Mouse (Mus musculus) limb, embryonic 13.5 days (tissue): Measurements from ENCODE around the gene Gm10197. TPM values are rescaled to one million over a fixed set of nuclear protein-coding genes. Genes with fewer than 3 reads are reported as not detected.

Experiments used
- ATAC-seq: fragments of 200-750 bp; cut with Nextera tagmentation; 2 replicates; pipeline ENCODE4 v1.8.0; 2017; ENCODE audit warnings: low read depth, moderate number of reproducible peaks, moderate TSS enrichment; ENCODE audit not compliant: low FRiP score
- H3K27ac ChIP-seq: fragments of 300-500 bp; sonication (generic); 2 replicates; pipeline ENCODE4 v1.5.1; 2015; ENCODE audit warnings: inconsistent platforms, mild to moderate bottlenecking, moderate library complexity
- H3K27me3 ChIP-seq: fragments of 300-500 bp; sonication (generic); 2 replicates; pipeline ENCODE4 v1.6.1; 2015; ENCODE audit warnings: mild to moderate bottlenecking, inconsistent platforms
- H3K36me3 ChIP-seq: fragments of 300-500 bp; sonication (generic); 2 replicates; pipeline ENCODE4 v1.6.1; 2015; ENCODE audit warnings: inconsistent platforms, mild to moderate bottlenecking, moderate library complexity
- H3K4me1 ChIP-seq: fragments of 300-500 bp; sonication (generic); 2 replicates; pipeline ENCODE4 v1.6.1; 2015; ENCODE audit warnings: inconsistent platforms
- H3K4me2 ChIP-seq: fragments of 300-500 bp; sonication (generic); replicated peaks from 2 replicates; pipeline ENCODE4 v1.6.1; 2015; ENCODE audit warnings: inconsistent platforms, mild to moderate bottlenecking, moderate library complexity
- H3K4me3 ChIP-seq: fragments of 300-500 bp; sonication (generic); 2 replicates; pipeline ENCODE4 v1.5.1; 2015; ENCODE audit warnings: moderate library complexity, mild to moderate bottlenecking, inconsistent platforms
- H3K9ac ChIP-seq: fragments of 300-500 bp; sonication (generic); 2 replicates; pipeline ENCODE4 v1.6.1; 2015; ENCODE audit warnings: mild to moderate bottlenecking, inconsistent platforms
- H3K9me3 ChIP-seq: fragments of 300-500 bp; sonication (generic); 2 replicates; pipeline ENCODE4 v1.6.1; 2016; ENCODE audit warnings: inconsistent platforms
- WGBS: fragments of 180-500 bp; shearing (Covaris S2); methylation state at CpG from one replicate; pipeline ENCODE4 v1.1.7; 2015; 5-methylcytosine and 5-hydroxymethylcytosine counted together
- polyA plus RNA-seq: library from polyadenylated mRNA; unstranded; fragments of >200 nt; fragmentation: Nextera tagmentation; extraction: Ambion mirVana; gene quantifications from 2 replicates; pipeline ENCODE4 v1.2.1, GENCODE M21; 2015

Gene Gm10197
- polyA plus RNA-seq, 1 experiment from 2014 or later: not detected

DNA sequence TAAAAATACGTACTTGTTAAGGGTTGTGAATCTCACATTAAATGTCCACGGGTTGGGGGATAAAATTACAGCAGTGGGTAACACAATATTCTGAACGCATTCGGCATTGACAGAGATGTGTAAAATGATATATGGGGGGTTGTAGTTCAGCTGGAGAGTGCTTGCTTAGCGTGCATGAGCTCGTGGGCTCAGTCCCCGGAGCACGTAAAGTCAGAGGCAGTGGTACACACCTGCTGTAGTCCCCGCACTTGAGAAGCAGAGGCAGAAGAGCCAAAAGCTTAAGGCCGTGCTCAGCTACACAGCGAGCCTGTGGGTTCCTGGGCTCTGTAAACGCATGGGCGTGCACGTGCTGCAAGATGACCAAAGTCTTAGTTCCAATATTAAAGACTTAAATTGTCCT, 25.8 kb downstream of the Gm10197 start:
- H3K4me1 ChIP-seq: peaks cover 32% of the 10 kb centered on the region
- H3K9ac ChIP-seq: no peak overlapping the region
- no peak for ATAC-seq
- no peak overlapping the region for H3K27ac ChIP-seq
- no peaks in the 10 kb centered on the region for H3K9me3 ChIP-seq
- H3K27me3 ChIP-seq: no peaks in the 10 kb centered on the region
- H3K4me3 ChIP-seq: no peak overlapping the region
- H3K36me3 ChIP-seq: peaks cover 3% of the 10 kb centered on the region; the same call in 1 of the 2 replicates
- H3K4me2 ChIP-seq: no peak overlapping the region
- WGBS: 39% methylated on average over 14 of the region's 14 CpGs

DNA sequence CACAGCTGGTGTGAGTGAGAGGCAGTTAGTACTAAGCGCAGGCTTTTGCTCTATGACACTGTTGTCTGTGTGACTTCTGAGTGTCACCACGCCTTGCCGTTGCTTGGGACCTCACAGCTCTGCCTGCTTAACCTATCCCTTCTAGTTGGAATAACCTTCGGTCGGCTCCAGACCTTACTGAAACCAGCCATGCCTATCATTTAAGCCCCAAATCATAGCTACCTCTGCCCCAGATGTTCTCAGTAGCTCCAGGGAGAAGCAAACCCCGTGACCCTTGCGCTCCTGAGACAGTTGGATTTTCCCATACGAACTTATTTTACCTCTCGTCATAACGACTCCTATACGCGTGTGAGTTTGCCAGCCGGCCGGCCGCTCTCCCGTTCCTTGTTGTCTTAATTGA, 27.5 kb downstream of the Gm10197 start:
- Histone ChIP-seq H3K27me3 (no peaks in the 10 kb centered on the region), H3K4me3 (no peak overlapping the region), H3K27ac (no peak overlapping the region; the same call in 1 of the 2 replicates), H3K36me3 (no peaks in the 10 kb centered on the region; the same call in 1 of the 2 replicates), H3K9ac (no peak overlapping the region), H3K4me1 (peaks cover 41% of the 10 kb centered on the region), H3K9me3 (no peaks in the 10 kb centered on the region), H3K4me2 (peak overlapping the region; percentile 31)
- 66% methylated on average over 16 of the region's 16 CpGs for WGBS
- no peak for ATAC-seq

GRCm38 (mm10) chr19:53343174-53343881, 28.2 kb downstream of the Gm10197 start:
- H3K4me1 ChIP-seq: peaks cover 40% of the 10 kb centered on the region
- peaks cover 4% of the 10 kb centered on the region for H3K36me3 ChIP-seq
- no peak overlapping the region for H3K9ac ChIP-seq
- ATAC-seq: no peak
- H3K4me3 ChIP-seq: no peak overlapping the region
- WGBS: 82% methylated on average over 13 of the region's 13 CpGs
- H3K4me2 ChIP-seq: no peak overlapping the region
- H3K27ac ChIP-seq: no peak overlapping the region
- H3K27me3 ChIP-seq: no peaks in the 10 kb centered on the region
- H3K9me3 ChIP-seq: no peaks in the 10 kb centered on the region

- H3K27me3 ChIP-seq: no peaks in the 10 kb centered on the region
- no peak overlapping the region for H3K27ac ChIP-seq
- no peak for ATAC-seq
- no peak overlapping the region for H3K9ac ChIP-seq
- H3K36me3 ChIP-seq: peaks cover 27% of the 10 kb centered on the region
- 22% methylated on average over 6 of the region's 6 CpGs for WGBS
- no peak overlapping the region for H3K4me3 ChIP-seq
- H3K9me3 ChIP-seq: peaks cover 6% of the 10 kb centered on the region; the same call in 1 of the 2 replicates
- H3K4me2 ChIP-seq: no peak overlapping the region
- peaks cover 29% of the 10 kb centered on the region for H3K4me1 ChIP-seq
Observed at GRCm38 (mm10) chr19:53340423-53340822, 31.1 kb downstream of the Gm10197 start.

- H3K27ac ChIP-seq: no peak overlapping the region
- peaks cover 14% of the 10 kb centered on the region for H3K4me1 ChIP-seq
- H3K9ac ChIP-seq: no peak overlapping the region
- no peaks in the 10 kb centered on the region for H3K27me3 ChIP-seq
- H3K4me3 ChIP-seq: no peak overlapping the region
- WGBS: 93% methylated on average over 9 of the region's 9 CpGs
- H3K36me3 ChIP-seq: peaks cover 54% of the 10 kb centered on the region
- no peak overlapping the region for H3K4me2 ChIP-seq
- no peak for ATAC-seq
- H3K9me3 ChIP-seq: peaks cover 6% of the 10 kb centered on the region; the same call in 1 of the 2 replicates
Observed at GRCm38 (mm10) chr19:53335241-53335640, 36.3 kb downstream of the Gm10197 start.

- Histone ChIP-seq H3K4me2 (no peak overlapping the region), H3K27ac (no peak overlapping the region), H3K9ac (no peak overlapping the region), H3K9me3 (peaks cover 6% of the 10 kb centered on the region; the same call in 1 of the 2 replicates), H3K4me3 (no peak overlapping the region), H3K27me3 (no peaks in the 10 kb centered on the region), H3K4me1 (peaks cover 8% of the 10 kb centered on the region), H3K36me3 (peaks cover 51% of the 10 kb centered on the region)
- no peak for ATAC-seq
- 94% methylated on average over 6 of the region's 6 CpGs for WGBS
Observed at GRCm38 (mm10) chr19:53333730-53334129, 37.8 kb downstream of the Gm10197 start.

- peaks cover 8% of the 10 kb centered on the region for H3K4me1 ChIP-seq
- WGBS: 93% methylated on average over 21 of the region's 21 CpGs
- ATAC-seq: no peak
- peaks cover 36% of the 10 kb centered on the region for H3K36me3 ChIP-seq
- peaks cover 3% of the 10 kb centered on the region; the same call in 1 of the 2 replicates for H3K9me3 ChIP-seq
- H3K4me2 ChIP-seq: no peak overlapping the region
- H3K4me3 ChIP-seq: no peak overlapping the region
- H3K9ac ChIP-seq: no peak overlapping the region
- no peaks in the 10 kb centered on the region for H3K27me3 ChIP-seq
- H3K27ac ChIP-seq: no peak overlapping the region
Observed at GRCm38 (mm10) chr19:53331882-53332500, 39.6 kb downstream of the Gm10197 start.

DNA sequence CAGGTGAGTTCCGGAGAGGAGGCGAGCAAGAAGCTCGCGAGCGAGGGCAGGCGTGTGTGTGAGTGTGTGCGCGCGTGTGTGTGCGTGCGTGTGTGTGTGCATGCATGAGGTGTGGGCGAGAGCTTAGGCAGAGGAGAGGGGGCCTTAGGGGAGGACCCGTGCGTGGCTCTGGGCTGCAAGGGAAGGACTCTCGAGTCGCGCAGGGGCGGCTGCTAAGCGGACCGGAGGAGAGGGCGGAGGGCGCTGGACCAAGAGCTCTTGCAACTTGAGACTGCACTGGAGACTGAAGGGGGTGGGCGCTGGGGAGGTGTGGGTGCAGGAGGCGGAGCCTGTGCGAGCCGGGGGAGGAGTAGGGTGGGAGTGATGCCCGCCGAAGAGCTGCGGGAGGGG, 41.6 kb downstream of the Gm10197 start:
- no peaks in the 10 kb centered on the region for H3K27me3 ChIP-seq
- peak overlapping the region; percentile 89 for H3K4me3 ChIP-seq
- H3K4me1 ChIP-seq: peaks cover 25% of the 10 kb centered on the region
- H3K9ac ChIP-seq: peak overlapping the region; percentile 83
- WGBS: 1% methylated on average over 28 of the region's 29 CpGs
- peak; percentile 77 for ATAC-seq
- peak overlapping the region; percentile 92 for H3K4me2 ChIP-seq
- H3K9me3 ChIP-seq: no peaks in the 10 kb centered on the region
- peaks cover 23% of the 10 kb centered on the region for H3K36me3 ChIP-seq
- peak overlapping the region; percentile 67; the same call in 1 of the 2 replicates for H3K27ac ChIP-seq

DNA sequence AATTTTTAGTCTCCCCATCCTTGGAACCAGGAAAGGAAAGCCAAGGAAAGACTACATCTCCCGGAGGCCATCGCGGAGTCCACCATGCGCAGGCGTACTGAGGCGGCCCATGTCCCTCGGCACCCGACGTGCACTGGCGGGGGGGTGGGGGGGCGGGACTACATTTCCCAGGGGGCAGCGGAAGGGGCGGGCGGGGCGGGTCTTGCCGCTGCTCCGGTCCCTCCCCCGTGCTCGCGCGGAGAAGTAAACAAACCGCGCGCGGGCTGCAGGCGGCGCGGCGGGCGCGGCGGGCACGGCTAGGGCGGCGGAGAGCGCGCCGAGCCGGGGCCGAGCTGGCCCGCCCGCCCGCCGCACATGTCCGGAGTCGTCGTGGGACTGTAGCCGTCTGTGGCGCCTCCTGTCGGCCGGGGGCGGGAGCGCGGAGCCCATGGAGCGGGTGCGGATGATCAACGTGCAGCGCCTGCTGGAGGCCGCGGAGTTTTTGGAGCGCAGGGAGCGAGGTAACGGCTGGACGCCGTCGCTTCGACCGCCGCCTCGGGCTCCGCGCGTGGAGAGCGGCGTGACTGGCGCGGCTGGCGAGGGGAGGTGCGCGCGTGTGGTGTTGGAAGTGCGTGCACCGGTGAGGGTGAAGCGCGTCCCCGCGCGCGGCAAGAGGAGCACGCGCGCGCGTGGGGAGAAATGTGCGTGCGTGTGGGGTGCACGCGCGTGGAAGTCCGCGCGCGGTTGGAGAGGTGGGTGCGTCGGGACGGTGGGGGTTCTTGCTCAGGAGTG, 42.2 kb downstream of the Gm10197 start:
- peaks cover 17% of the 10 kb centered on the region for H3K36me3 ChIP-seq
- H3K4me1 ChIP-seq: peaks cover 31% of the 10 kb centered on the region
- WGBS: under 1% methylated on average over 83 of the region's 106 CpGs
- no peaks in the 10 kb centered on the region for H3K9me3 ChIP-seq
- peak overlapping the region; percentile 92 for H3K4me2 ChIP-seq
- H3K27ac ChIP-seq: peak overlapping the region; percentile 67
- no peaks in the 10 kb centered on the region for H3K27me3 ChIP-seq
- peak overlapping the region; percentile 89 for H3K4me3 ChIP-seq
- H3K9ac ChIP-seq: peak overlapping the region; percentile 83
- ATAC-seq: peak; percentile 83

DNA sequence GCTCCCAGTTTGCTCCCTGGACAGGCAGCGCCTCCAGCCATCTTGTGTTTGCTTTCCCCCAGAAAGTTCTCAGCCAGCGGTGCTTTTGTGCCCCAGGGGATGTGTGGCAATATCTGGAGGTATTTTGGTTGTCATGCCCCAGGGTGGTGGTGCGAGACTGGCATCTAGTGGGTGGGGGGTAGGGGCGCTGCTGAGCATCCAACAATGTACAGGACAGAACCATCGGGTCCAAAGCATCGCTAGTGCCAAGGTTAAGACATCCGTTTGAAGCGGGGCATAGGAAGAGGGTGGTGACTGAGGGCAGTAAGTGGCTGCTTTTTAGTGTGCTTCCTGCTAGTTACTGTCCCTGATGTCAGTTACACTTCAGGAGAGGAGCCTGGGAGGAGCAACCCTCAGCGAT, 43.5 kb downstream of the Gm10197 start:
- Histone ChIP-seq H3K27ac (no peak overlapping the region), H3K4me2 (no peak overlapping the region), H3K27me3 (no peaks in the 10 kb centered on the region), H3K4me1 (peaks cover 38% of the 10 kb centered on the region), H3K9ac (no peak overlapping the region), H3K4me3 (no peak overlapping the region), H3K9me3 (no peaks in the 10 kb centered on the region), H3K36me3 (peaks cover 10% of the 10 kb centered on the region)
- WGBS: 74% methylated on average over 9 of the region's 9 CpGs
- ATAC-seq: no peak

DNA sequence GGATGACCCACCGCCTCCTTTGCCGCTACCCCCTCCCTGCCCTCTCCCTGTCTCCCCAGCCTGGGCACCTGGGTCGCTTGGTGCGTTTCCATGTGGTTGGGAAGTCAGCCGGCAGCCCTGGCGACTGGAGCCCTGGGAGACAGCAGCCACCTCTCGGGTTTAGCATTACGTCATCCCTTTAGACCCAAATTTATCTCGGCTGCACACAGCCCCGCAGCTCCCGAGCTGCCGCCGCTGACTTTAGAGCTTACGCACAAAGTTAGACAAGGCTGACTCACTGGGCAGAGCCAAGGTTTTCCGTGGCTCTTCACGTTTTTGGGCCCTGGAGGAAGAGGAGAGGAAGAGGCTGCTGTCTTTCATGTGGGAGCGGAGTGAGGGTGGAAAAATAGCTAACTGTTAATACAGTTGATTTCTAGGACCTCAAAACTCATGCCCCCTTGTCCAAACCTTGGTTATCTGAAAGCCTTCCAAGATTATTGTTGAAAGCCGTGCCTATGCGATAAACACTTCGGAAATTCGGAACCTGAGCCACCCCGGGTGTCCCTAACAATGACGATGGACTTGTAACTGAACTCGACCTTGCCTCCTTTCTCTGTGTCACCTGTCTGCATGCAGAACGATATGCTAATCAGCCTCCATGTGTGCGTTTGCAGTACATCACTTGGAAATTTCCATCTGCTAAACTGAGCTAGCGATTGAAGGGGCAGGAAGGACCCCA, 45.8 kb downstream of the Gm10197 start:
- 16% methylated on average over 27 of the region's 27 CpGs for WGBS
- H3K9ac ChIP-seq: peak overlapping the region; percentile 58
- H3K9me3 ChIP-seq: no peaks in the 10 kb centered on the region
- H3K36me3 ChIP-seq: no peaks in the 10 kb centered on the region
- peak overlapping the region; percentile 39 for H3K4me3 ChIP-seq
- H3K27me3 ChIP-seq: no peaks in the 10 kb centered on the region
- H3K4me1 ChIP-seq: peaks cover 38% of the 10 kb centered on the region
- peak overlapping the region; percentile 67 for H3K4me2 ChIP-seq
- peak overlapping the region; percentile 22; the same call in 1 of the 2 replicates for H3K27ac ChIP-seq
- no peak for ATAC-seq
